Mouse (Mus musculus) brown adipose tissue, adult 24 weeks (tissue): ENCODE results near the gene Aldh1a2. TPM values are rescaled to one million over a fixed set of nuclear protein-coding genes. Genes with fewer than 3 reads are reported as not detected.

ENCODE experiments used
- H3K27ac ChIP-seq: fragments of 200-500 bp; replicated peaks from 2 replicates; pipeline ENCODE4 v1.5.1; 2012; ENCODE audit warnings: low read depth, mild to moderate bottlenecking, low read length
- H3K4me1 ChIP-seq: fragments of 200-500 bp; 2 replicates; pipeline ENCODE4 v1.6.1; 2012; ENCODE audit warnings: low read length, mixed read lengths; ENCODE audit not compliant: control insufficient read depth, insufficient read depth, insufficient read length
- H3K4me3 ChIP-seq: fragments of 200-500 bp; 2 replicates; pipeline ENCODE4 v1.5.1; 2012; ENCODE audit warnings: low read depth, mild to moderate bottlenecking, low read length, moderate library complexity; ENCODE audit not compliant: insufficient read depth
- polyA plus RNA-seq: library from polyadenylated mRNA; stranded (reverse); fragments of >200 nt; gene quantifications from 2 replicates; pipeline ENCODE4 v1.2.4, GENCODE M21; 2012; ENCODE audit not compliant: missing spikeins, insufficient read depth, insufficient read length

The Aldh1a2 gene
- polyA plus RNA-seq, 1 experiment, result 0.44 TPM

- no peaks in the 10 kb centered on the region for H3K4me1 ChIP-seq
- H3K4me3 ChIP-seq, result no peak overlapping the region
- no peak overlapping the region for H3K27ac ChIP-seq
These were observed 124.5 kb downstream of the Aldh1a2 start for GRCm38 (mm10) chr9:71340116-71340515.

Other genes starting within 250 kb of the Aldh1a2 start
- 0.63 TPM in 1 of 2 replicates, not detected in the other for gene Aqp9, start 47.1 kb upstream of the Aldh1a2 start, polyA plus RNA-seq